Mouse (Mus musculus): ENCODE results near the gene Gm20449.
"Not testable (repeated sequence)": the region's sequence is repeated elsewhere in the genome, so short reads cannot be mapped to it uniquely, and the experiment has no call there.

DNA sequence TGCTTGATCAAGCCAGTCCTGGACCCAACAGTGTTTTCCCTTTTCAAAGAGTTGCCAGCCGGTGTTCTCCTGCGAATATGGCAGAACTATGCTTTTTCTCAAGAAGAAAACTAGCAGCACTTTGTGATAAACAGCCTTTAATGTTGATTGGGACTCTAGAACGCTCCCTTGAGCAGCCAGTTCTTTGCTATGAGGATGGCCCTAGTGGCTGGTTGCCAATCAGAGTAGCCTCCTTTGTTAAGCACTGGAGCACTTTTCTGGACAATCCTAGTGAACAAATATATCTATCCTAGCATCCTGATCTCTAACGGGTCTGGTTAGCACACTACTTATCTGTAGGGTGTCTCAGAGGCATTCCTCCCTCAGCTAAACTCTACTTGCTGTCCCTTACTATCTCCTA lies 753 bp downstream of the Gm20449 start:
- TF ChIP-seq CTCF (IDR thresholded peaks at IDR 0.05; ENCODE audit: extremely low read depth, insufficient read length, insufficient replicate concordance, low read depth, low read length); POLR2A (IDR thresholded peaks at IDR 0.05; ENCODE audit: low read depth, low read length): not testable (repeated sequence)
